Mouse (Mus musculus) ES-Bruce4 (cell line): ENCODE results near the gene Lep.

Experiments used
- CTCF ChIP-seq: IDR thresholded peaks from one replicate; pipeline ENCODE4 v1.8.1; 2011; ENCODE audit warnings: low read depth, low read length
- POLR2A ChIP-seq: IDR thresholded peaks from one replicate; pipeline ENCODE4 v1.8.1; 2011; ENCODE audit warnings: low read length; ENCODE audit not compliant: insufficient read depth

DNA sequence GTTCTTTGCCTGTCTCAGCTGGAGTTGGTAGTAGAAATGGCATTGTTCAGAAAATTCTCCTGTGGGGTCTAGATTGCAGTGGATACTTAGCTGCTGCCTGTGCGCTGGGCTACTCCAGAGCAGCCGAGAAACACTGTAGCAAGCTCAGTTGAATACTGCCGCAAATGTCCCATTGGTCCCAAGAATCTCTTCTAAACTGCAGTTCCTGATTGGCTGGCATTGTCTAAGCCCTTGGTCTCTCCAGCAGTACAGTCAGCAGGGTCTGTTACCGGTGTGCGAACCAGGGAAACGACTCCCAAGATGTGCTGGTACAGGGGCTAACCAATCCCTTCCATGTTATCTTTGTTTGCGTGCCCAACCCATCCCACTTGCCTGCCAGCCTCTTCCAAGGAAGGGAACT, 32.2 kb downstream of the Lep start:
- TF ChIP-seq POLR2A = no peak
- TF ChIP-seq CTCF = no peak
